Mouse (Mus musculus) lung, postnatal 0 days (tissue): Measurements from ENCODE around the gene Tmub1. TPM values are rescaled to one million over a fixed set of nuclear protein-coding genes. Genes with fewer than 3 reads are reported as not detected.

ENCODE experiments used
- ATAC-seq: fragments of 200-750 bp; cut with Nextera tagmentation; 2 replicates; pipeline ENCODE4 v1.8.0; 2017; ENCODE audit warnings: moderate library complexity
- DNase-seq: peaks from one replicate; pipeline ENCODE4 v3.0.0-alpha.2; 2016; ENCODE audit warnings: low spot score
- H3K27ac ChIP-seq: fragments of 300-500 bp; sonication (generic); 2 replicates; pipeline ENCODE4 v1.5.1; 2014; ENCODE audit warnings: antibody characterized with exemption, mild to moderate bottlenecking, low read length, mixed read lengths
- H3K27me3 ChIP-seq: fragments of 300-500 bp; sonication (generic); replicated peaks from 2 replicates; pipeline ENCODE4 v1.6.1; 2014; ENCODE audit warnings: low read length, mixed read lengths; ENCODE audit not compliant: insufficient read depth
- H3K36me3 ChIP-seq: fragments of 300-500 bp; sonication (generic); 2 replicates; pipeline ENCODE4 v1.6.1; 2014; ENCODE audit warnings: low read length, mixed read lengths; ENCODE audit not compliant: insufficient read depth
- H3K4me1 ChIP-seq: fragments of 300-500 bp; sonication (generic); 2 replicates; pipeline ENCODE4 v1.6.1; 2014; ENCODE audit warnings: antibody characterized with exemption, low read depth, low read length, mixed read lengths; ENCODE audit not compliant: insufficient read depth
- H3K4me2 ChIP-seq: fragments of 300-500 bp; sonication (generic); replicated peaks from 2 replicates; pipeline ENCODE4 v1.6.1; 2014; ENCODE audit warnings: low read depth, mild to moderate bottlenecking, low read length, moderate library complexity, mixed read lengths
- H3K4me3 ChIP-seq: fragments of 300-500 bp; sonication (generic); 2 replicates; pipeline ENCODE4 v1.5.1; 2014; ENCODE audit warnings: low read depth, low read length
- H3K9ac ChIP-seq: fragments of 300-500 bp; sonication (generic); replicated peaks from 2 replicates; pipeline ENCODE4 v1.6.1; 2014; ENCODE audit warnings: low read depth, mild to moderate bottlenecking
- H3K9me3 ChIP-seq: fragments of 300-500 bp; sonication (generic); 2 replicates; pipeline ENCODE4 v1.6.1; 2016; ENCODE audit warnings: low read length, mixed read lengths
- CTCF ChIP-seq: IDR thresholded peaks from 2 replicates; pipeline ENCODE4 v1.5.1; 2016; ENCODE audit warnings: antibody characterized with exemption, mild to moderate bottlenecking
- EP300 ChIP-seq: IDR thresholded peaks from 2 replicates; pipeline ENCODE4 v1.6.1; 2016; ENCODE audit warnings: antibody characterized with exemption, mild to moderate bottlenecking, control low read depth
- WGBS: fragments of 180-500 bp; shearing (Covaris S2); extraction: QIAGEN DNeasy Blood & Tissue Kit; methylation state at CpG from one replicate; pipeline ENCODE4 v1.1.7; 2014; 5-methylcytosine and 5-hydroxymethylcytosine counted together
- polyA plus RNA-seq: library from polyadenylated mRNA; unstranded; fragments of >200 nt; fragmentation: Nextera tagmentation; extraction: Ambion mirVana; gene quantifications from 2 replicates; pipeline ENCODE4 v1.2.1, GENCODE M21; 2015

Tmub1 gene
- polyA plus RNA-seq, 1 experiment from 2014 or later, result 17.7 TPM

- no peaks in the 10 kb centered on the region for H3K27me3 ChIP-seq
- no peak overlapping the region for H3K4me3 ChIP-seq
- TF ChIP-seq EP300 (no peak), CTCF (no peak)
- H3K4me1 ChIP-seq, result peaks cover 31% of the 10 kb centered on the region
- H3K27ac ChIP-seq, result peak overlapping the region; percentile 8
- ATAC-seq, result no peak
- no peaks in the 10 kb centered on the region for H3K9me3 ChIP-seq
- peak overlapping the region; percentile 81 for H3K4me2 ChIP-seq
- no peak overlapping the region for H3K9ac ChIP-seq
- 32% methylated on average over 12 of the region's 12 CpGs for WGBS
- DNase-seq, result no peak
- H3K36me3 ChIP-seq, result peaks cover 25% of the 10 kb centered on the region
Measured at GRCm38 (mm10) chr5:24427285-24427633, 20.4 kb downstream of the Tmub1 start.

- peak overlapping the region; percentile 81 for H3K4me2 ChIP-seq
- H3K9ac ChIP-seq, result no peak overlapping the region
- peak overlapping the region; percentile 74; the same call in 1 of the 2 replicates for H3K4me3 ChIP-seq
- H3K36me3 ChIP-seq, result peaks cover 20% of the 10 kb centered on the region
- TF ChIP-seq EP300 (no peak), CTCF (no peak)
- peak overlapping the region; percentile 21; the same call in 1 of the 2 replicates for H3K27ac ChIP-seq
- no peaks in the 10 kb centered on the region for H3K27me3 ChIP-seq
- no peaks in the 10 kb centered on the region for H3K9me3 ChIP-seq
- peaks cover 31% of the 10 kb centered on the region for H3K4me1 ChIP-seq
- 14% methylated on average over 9 of the region's 9 CpGs for WGBS
- ATAC-seq, result no peak
- peak; percentile 37 for DNase-seq
Measured at GRCm38 (mm10) chr5:24426556-24427284, 20.9 kb downstream of the Tmub1 start.

- Histone ChIP-seq H3K36me3 (peaks cover 13% of the 10 kb centered on the region; the same call in 1 of the 2 replicates), H3K4me1 (peaks cover 31% of the 10 kb centered on the region), H3K9me3 (no peaks in the 10 kb centered on the region), H3K9ac (peak overlapping the region; percentile 62; the same call in 1 of the 2 replicates), H3K27me3 (no peaks in the 10 kb centered on the region), H3K4me2 (peak overlapping the region; percentile 81), H3K27ac (0 out of 2 replicates have a peak overlapping the region, but pooled peaks have one; percentile 99), H3K4me3 (peak overlapping the region; percentile 74)
- peak; percentile 26 for DNase-seq
- ATAC-seq, result no peak
- TF ChIP-seq EP300 (no peak), CTCF (no peak)
- WGBS, result 6% methylated on average over 10 of the region's 10 CpGs
Measured at GRCm38 (mm10) chr5:24426037-24426432, 21.6 kb downstream of the Tmub1 start.

- 1% methylated on average over 25 of the region's 30 CpGs for WGBS
- ATAC-seq (peak; percentile 2; the same call in 1 of the 2 replicates), DNase-seq (peak; percentile 76)
- H3K4me2 ChIP-seq, result peak overlapping the region; percentile 81
- H3K36me3 ChIP-seq, result peaks cover 10% of the 10 kb centered on the region; the same call in 1 of the 2 replicates
- TF ChIP-seq CTCF (peak; percentile 39), EP300 (no peak)
- H3K27ac ChIP-seq, result peak overlapping the region; percentile 99
- H3K9ac ChIP-seq, result peak overlapping the region; percentile 62
- no peaks in the 10 kb centered on the region for H3K27me3 ChIP-seq
- peak overlapping the region; percentile 74 for H3K4me3 ChIP-seq
- H3K4me1 ChIP-seq, result peaks cover 31% of the 10 kb centered on the region
- no peaks in the 10 kb centered on the region for H3K9me3 ChIP-seq
Measured at GRCm38 (mm10) chr5:24425421-24426036, 22.1 kb downstream of the Tmub1 start.

GRCm38 (mm10) chr5:24424861-24425411, 22.7 kb downstream of the Tmub1 start:
- Histone ChIP-seq H3K9me3 (no peaks in the 10 kb centered on the region), H3K4me2 (peak overlapping the region; percentile 81), H3K4me1 (peaks cover 31% of the 10 kb centered on the region), H3K4me3 (peak overlapping the region; percentile 74), H3K27me3 (no peaks in the 10 kb centered on the region), H3K36me3 (peaks cover 9% of the 10 kb centered on the region; the same call in 1 of the 2 replicates), H3K27ac (peak overlapping the region; percentile 99), H3K9ac (peak overlapping the region; percentile 62)
- peak; percentile 95 for DNase-seq
- TF ChIP-seq CTCF, result no peak
- no peak for TF ChIP-seq EP300
- under 1% methylated on average over 45 of the region's 60 CpGs for WGBS
- peak; percentile 55 for ATAC-seq
